Mouse (Mus musculus) E14TG2a.4 (cell line): ENCODE data around the gene Pakap.

Experiments
- CTCF ChIP-seq: conservative IDR thresholded peaks from 2 replicates; pipeline ENCODE4 v1.5.1; 2014; ENCODE audit warnings: low read length
- POU5F1 ChIP-seq: IDR thresholded peaks from 2 replicates; pipeline ENCODE4 v1.6.1; 2014; ENCODE audit warnings: low read length, borderline replicate concordance

DNA sequence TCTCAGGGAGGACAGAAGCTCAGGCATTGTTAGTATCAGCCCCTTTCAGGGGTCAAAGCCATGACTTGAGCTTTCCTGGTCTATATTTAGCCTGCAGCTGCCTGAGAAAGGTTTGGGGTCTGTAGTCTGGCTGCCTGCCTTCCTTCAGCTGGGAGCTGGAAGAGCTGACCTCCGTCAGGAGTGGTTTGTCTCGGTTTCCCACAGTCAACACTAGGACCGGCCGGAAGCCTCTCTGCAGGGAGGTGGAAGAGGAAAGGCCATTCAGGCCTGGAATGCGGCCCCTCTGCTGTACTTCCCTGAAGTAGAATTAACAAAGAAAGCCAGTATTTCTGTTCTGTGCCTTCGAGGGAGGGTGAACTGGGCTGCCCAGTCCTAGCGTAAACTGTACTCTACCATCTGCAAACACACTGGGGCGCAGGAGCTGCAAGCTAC lies 279.0 kb downstream of the Pakap start:
- TF ChIP-seq POU5F1 (no peak), CTCF (no peak)
